Mouse (Mus musculus) layer of hippocampus, adult 2 months (tissue): ENCODE measurements around the gene Ankrd23. TPM values are rescaled to one million over a fixed set of nuclear protein-coding genes. Genes with fewer than 3 reads are reported as not detected.

Experiments
- DNase-seq, 2 experiments: peaks; one replicate each; pipeline ENCODE4 v3.0.0; 2022; ENCODE audit warnings: low spot score in 2 of 2
- H3K27ac ChIP-seq: fragments of 200-600 bp; 2 replicates; pipeline ENCODE4 v1.8.1; 2022
- H3K4me3 ChIP-seq: fragments of 200-600 bp; 2 replicates; pipeline ENCODE4 v1.8.1; 2022; ENCODE audit warnings: mild to moderate bottlenecking
- CTCF ChIP-seq: fragments of 200-600 bp; conservative IDR thresholded peaks from 2 replicates; pipeline ENCODE4 v1.8.1; 2022; ENCODE audit warnings: antibody characterized with exemption, mild to moderate bottlenecking, moderate library complexity
- total RNA-seq, 2 experiments: library from RNA; stranded (reverse); gene quantifications; 2 replicates each; pipeline ENCODE4 v1.2.3; 2021

The Ankrd23 gene
- total RNA-seq, 2 experiments from 2014 or later = 6.8 to 10.3 TPM

DNA sequence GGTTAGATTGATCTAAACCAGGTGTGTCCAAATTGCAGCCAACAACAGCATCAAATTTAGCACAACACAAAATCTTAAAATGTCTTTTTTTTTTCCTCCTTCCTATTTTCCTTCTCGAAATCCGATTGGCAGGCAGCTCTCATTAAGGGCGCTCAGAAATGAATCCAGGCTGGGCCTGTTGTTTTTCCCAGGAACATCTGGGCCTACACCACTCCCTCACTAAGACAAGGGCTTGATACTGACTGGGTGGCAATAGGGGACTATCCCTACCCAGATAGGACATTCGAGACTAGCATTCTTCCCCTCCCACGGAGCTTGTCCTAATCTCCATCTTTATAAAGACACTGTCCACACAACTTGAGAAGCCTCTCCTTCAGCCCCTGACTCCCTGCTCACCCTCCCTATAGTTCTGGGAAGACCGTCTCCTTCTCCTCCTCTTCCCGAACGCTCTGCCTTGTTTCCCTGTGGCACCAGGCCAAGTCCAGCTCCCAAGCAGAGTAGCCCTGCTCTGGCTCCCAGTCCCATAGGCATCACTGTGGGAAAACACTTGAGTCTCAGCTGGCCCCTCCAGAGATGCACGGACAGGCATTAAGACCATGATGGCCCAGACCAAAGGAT is 11.4 kb upstream of the Ankrd23 start:
- no peak for TF ChIP-seq CTCF
- Histone ChIP-seq H3K4me3 (no peak overlapping the region), H3K27ac (peak overlapping the region; percentile 3; the same call in 1 of the 2 replicates)
- no peak for DNase-seq

DNA sequence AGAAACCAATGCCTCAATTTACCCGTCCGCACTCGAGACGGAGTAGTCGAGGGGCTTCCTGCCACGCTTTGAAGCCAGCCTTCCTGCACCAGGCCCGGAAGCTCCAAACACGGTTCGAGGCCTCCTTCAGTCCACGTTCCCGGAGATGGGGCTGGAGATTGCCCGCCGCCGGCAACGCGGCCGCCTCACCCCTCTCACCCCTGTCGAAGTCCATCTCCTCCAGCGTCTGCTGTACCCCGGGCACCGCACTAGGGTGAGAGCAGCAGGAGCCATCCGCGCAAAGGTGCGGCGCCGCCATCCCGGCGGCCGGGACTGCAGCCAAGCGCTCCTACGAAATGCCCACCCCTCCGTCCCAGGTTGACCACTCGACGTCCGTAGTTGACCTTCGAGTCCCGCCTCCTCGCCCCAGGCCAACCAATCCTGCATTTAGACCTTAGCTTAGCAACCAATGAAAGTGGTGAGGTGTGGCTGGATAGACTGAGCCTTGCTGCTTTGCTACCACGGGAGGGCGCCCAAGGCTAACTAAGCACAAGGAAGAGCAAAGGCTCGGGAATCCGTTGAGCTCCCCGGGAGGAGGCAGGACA is 10.3 kb upstream of the Ankrd23 start, which contains the start of gene Ankrd39:
Ankrd39 (minus strand) TSS at position 558 of the 584 bp plus-strand sequence.
- Histone ChIP-seq H3K27ac (peak within 1 kb of the TSS; percentile 94), H3K4me3 (peak within 1 kb of the TSS; percentile 96)
- peak; percentile 97 for TF ChIP-seq CTCF
- DNase-seq = peak; percentile 97 to 99

DNA sequence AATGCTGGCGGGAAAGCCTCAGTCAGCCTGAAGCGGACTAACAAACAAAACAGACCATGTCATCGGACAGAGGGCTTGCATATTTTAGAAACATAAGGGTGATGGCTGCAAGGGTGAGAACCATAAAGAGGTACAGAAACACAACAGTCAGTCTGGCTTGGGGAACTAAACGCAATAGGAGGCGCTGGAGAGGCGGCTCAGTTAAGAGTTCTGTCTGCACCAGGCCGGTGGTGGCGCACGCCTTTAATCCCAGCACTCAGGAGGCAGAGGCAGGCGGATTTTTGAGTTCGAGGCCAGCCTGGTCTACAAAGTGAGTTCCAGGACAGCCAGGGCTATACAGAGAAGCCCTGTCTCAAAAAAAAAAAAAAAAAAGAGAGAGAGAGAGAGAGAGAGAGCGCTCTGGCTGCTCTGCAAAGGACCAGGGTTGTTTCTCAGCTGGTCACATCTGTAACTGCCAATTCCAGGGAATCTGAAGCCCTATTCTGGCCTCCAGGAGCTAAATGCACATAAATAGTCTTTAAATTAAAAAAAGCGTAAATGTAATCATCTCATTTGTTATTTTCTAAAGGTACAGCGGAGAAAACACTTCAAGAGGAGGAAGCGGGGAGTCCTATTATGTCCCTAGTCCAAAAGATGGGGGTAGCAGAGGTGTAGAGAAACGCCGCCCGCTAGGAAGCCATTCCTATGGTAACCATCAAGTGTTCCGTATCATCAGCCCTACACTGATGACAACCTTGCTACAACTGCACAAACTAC is 9.3 kb upstream of the Ankrd23 start:
- Histone ChIP-seq H3K4me3 (peak overlapping the region; percentile 96), H3K27ac (peak overlapping the region; percentile 94)
- peak; percentile 61 for TF ChIP-seq CTCF
- no peak for DNase-seq

DNA sequence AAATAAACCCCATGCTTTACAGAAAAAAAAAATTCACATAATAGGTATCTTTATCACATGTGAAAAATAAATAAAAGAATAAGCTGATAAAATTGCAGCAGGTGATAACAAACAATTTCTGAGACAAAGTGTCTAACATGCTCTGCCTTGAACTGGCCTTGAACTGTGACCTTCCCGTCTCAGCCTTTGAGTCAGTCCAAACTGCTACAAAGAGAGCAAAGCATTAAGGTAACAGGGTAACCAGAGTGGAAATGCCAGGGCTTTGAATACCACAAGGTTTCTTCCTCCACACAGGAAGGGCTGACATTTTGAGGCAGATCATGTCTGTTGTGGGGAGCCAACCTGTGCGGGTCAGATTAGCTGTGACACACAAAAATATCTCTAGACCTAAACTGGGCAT is 8.7 kb upstream of the Ankrd23 start:
- no peak overlapping the region for H3K4me3 ChIP-seq
- no peak overlapping the region for H3K27ac ChIP-seq
- DNase-seq = no peak
- TF ChIP-seq CTCF = no peak

DNA sequence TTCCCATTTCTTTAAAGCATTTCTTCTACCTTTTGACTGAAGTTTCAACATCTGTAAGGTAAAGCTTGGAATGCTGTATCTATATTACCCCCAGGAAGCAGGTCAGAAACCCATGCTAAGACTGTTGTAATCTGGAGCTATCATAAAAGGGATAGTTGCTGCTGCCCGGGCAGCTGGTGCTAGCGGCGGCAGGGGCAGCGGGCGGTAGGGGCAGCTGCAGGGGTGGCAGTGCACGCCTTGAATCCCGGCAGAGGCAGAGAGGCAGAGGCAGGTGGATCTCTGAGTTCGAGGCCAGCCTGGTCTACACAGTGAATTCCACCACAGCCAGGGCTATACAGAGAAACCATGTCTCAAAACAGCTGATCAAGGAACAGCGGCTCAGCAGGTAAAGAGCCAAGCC is 6.2 kb upstream of the Ankrd23 start:
- Histone ChIP-seq H3K27ac (no peak overlapping the region), H3K4me3 (no peak overlapping the region)
- TF ChIP-seq CTCF = no peak
- no peak for DNase-seq

DNA sequence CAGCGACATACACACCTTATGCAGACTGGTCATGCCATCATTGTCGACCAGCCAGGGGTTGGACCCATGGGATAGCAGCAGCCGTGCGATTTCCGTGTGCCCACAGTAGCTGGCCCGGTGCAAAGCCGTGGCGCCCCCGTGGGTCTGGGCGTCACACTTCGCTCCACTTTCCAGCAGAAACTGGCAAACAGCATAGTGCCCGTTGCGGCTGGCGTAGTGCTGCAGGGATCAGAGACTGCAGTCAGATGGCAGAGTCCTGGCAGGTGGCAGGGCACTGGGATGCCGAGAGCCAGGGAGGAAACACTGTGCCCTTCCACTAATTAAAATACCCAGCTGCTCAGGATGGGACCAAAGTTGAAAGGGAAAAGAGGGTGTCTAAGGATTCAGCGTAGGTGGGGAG is 5.2 kb upstream of the Ankrd23 start:
- DNase-seq = no peak
- Histone ChIP-seq H3K27ac (no peak overlapping the region), H3K4me3 (no peak overlapping the region)
- TF ChIP-seq CTCF = no peak

DNA sequence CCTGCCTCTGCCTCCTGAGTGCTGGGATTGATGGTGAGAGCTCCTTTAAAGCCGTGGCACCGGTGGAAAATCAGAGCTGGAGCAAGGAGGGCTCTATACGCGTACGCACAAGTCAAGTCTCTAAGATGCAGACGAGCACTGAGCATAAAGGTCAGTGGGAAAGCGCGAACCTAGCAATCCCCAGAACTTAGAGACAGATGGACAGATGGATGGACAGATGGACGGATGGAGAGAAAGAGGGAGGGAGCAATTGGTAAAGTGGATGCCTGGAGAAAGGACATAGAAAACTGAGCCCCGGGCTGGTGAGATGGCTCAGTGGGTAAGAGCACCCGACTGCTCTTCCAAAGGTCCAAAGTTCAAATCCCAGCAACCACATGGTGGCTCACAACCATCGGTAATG is 4.1 kb upstream of the Ankrd23 start:
- TF ChIP-seq CTCF = no peak
- H3K4me3 ChIP-seq = no peak overlapping the region
- DNase-seq = no peak
- no peak overlapping the region for H3K27ac ChIP-seq

DNA sequence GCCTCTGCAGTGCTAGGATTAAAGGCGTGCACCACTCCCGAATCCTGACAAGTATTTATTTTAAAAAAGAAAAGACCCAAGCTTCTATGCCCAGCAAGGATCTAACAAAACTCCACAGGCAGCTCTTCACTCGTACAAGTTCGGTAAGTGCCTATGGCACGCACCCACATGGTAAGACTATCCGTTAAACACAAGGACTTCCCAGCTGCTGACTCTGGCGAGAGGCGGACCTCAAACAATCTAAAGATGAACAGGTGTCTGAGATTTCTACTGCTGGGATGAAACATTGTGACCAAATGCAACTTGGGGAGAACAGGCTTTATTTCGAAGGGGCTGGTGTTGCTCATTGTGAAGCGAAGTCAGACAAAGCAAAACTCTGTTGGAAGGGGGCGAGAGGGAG is 3.4 kb upstream of the Ankrd23 start:
- no peak overlapping the region for H3K4me3 ChIP-seq
- no peak for TF ChIP-seq CTCF
- DNase-seq = no peak
- no peak overlapping the region for H3K27ac ChIP-seq

DNA sequence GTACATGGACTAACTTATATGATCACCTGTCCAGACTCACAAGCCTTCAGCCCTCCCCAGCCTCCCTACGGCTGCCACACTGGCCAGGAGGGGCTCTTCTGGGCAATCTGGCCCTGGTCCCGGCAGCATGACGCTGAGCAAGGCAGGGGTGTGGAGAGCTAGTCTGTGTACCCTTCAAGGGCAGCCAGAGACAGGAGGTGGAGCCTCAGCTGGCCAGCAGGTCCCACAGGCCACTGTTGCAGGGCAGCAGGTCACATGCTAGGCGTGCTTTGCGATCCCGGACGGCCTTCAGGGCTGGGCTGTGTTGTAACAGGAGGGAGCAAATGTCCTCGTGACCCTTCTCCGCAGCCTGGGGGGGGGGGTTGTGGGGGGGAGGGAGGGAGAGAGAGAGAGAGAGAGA is 2.5 kb upstream of the Ankrd23 start, which contains the start of gene Gm42417:
Gm42417 (minus strand) TSS at position 244 of the 400 bp plus-strand sequence.
- Histone ChIP-seq H3K27ac (no peak within 1 kb of the TSS), H3K4me3 (no peak within 1 kb of the TSS)
- DNase-seq = no peak
- TF ChIP-seq CTCF = no peak

DNA sequence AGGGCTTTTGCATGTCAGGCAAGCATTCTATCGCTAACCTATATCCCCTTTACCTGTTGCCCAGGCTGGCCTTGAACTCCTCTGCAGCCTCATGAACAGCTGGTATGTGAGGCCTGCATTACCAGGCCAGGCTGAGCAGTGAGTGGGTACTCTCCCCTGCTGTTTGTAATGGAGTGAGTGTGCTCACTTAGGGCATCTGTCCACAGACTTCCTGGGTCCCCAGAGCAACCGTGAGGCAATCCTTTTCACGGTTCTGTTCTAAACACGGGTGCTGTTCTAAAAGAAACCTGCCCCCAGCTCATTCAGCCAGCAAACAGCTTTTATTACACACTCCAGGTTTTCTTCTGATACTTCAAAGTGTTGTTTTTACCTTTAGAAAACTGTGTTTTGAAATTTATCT is 2.0 kb upstream of the Ankrd23 start:
- no peak for TF ChIP-seq CTCF
- no peak overlapping the region for H3K4me3 ChIP-seq
- H3K27ac ChIP-seq = no peak overlapping the region
- DNase-seq = no peak

DNA sequence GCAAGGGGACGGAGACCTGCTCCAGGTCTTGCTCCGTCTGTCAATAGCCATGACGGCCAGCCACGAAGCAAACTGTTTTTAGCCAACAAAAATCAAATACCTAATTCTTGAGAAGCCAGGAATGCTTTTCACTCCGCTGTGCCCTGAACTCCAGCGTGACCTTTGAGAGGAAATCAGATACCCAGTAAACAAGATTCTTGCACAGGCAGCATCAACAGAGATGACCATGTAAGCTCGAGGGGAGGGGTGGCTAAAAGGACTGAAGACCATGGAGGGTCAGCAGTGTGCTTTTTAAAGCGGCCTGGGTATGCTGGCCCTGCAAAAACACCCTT is 320 bp downstream of the Ankrd23 start:
- TF ChIP-seq CTCF = no peak
- Histone ChIP-seq H3K4me3 (no peak overlapping the region), H3K27ac (no peak overlapping the region)
- DNase-seq = no peak

DNA sequence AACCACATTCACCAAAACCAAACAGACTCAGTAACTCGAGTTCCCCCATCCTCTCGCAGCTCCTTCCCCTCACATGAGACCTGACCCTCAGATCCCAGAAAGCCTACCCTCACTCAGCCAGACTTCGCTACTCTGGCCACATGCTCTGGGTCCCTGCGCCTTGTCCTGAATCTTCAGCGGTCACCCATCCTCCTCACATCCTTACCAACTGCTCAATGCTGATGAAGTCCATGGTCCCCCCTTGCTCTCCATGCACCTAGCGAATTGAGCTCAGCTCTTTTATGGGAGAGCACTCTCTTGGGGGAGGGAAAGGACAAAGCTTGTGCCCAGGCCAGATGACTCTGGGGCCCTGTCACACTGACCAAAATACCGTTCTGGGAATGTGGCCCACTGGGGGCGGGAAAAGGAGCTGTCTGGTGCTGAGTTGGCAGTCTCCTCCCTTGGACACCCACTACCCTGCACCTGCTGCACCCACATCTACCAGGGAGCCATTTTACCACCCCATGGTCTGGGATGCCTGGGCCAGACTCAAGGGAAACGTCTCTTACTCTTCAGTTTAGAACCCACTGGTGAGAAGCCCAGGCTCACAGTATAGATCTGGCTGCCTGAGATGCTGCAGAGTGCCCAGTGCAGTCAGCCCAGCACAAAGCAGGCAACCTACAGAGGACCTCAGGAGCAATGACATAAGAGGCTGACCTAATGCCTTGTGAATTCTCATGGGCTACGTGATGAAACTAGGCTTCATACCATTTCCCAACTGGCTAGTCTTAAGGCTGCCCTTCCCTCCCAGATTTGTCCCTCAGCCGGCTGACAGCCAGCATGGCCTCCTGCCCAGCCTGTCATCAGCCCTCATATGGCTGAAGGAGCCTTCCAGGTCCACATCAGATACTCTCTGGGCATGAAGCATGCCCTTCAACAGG is 946 bp downstream of the Ankrd23 start:
- TF ChIP-seq CTCF = no peak
- DNase-seq = no peak
- H3K4me3 ChIP-seq = no peak overlapping the region
- no peak overlapping the region for H3K27ac ChIP-seq

DNA sequence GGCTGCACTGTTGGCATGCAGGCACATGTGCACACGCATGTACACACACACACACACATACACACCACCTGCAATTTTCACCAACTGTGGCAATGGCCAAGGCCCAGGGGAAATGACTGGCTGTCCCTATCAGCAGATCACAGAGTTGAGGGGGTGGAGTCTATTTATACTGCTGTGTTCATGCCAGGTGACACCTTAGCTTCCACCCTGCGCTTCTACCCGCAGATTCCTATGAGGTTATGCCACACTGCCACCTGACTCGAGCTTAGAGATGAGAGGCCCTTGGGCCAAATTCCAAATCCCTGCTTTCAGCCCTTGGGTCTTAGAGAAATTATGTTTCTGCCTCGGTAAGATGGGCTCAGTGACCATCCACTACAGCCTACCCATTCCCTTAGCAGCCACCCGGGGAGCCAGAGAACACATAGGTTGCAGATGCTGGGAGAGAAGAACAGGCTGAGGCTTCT is 2.1 kb downstream of the Ankrd23 start:
- TF ChIP-seq CTCF = peak; percentile 40
- H3K27ac ChIP-seq = no peak overlapping the region
- no peak for DNase-seq
- no peak overlapping the region for H3K4me3 ChIP-seq
